Mouse (Mus musculus) neural tube, embryonic 11.5 days (tissue): ENCODE data around the gene Dpy30. TPM values are rescaled to one million over a fixed set of nuclear protein-coding genes. Genes with fewer than 3 reads are reported as not detected.
"Not testable (repeated sequence)": the region's sequence is repeated elsewhere in the genome, so short reads cannot be mapped to it uniquely, and the experiment has no call there.

Source experiments
- ATAC-seq: fragments of 200-750 bp; cut with Nextera tagmentation; 2 replicates; pipeline ENCODE4 v1.8.0; 2017; ENCODE audit warnings: moderate number of reproducible peaks, mild to moderate bottlenecking, moderate TSS enrichment, moderate library complexity; ENCODE audit not compliant: insufficient read depth, low FRiP score, low TSS enrichment
- DNase-seq: peaks from one replicate; pipeline ENCODE4 v3.0.0-alpha.2; 2015; ENCODE audit warnings: low spot score
- H3K27ac ChIP-seq: fragments of 300-500 bp; sonication (generic); 2 replicates; pipeline ENCODE4 v1.5.1; 2014; ENCODE audit warnings: low read depth, mild to moderate bottlenecking, low read length
- H3K27me3 ChIP-seq: fragments of 300-500 bp; sonication (generic); 2 replicates; pipeline ENCODE4 v1.6.1; 2014; ENCODE audit warnings: mild to moderate bottlenecking, low read length, mixed read lengths; ENCODE audit not compliant: control insufficient read depth, insufficient read depth
- H3K36me3 ChIP-seq: fragments of 300-500 bp; sonication (generic); 2 replicates; pipeline ENCODE4 v1.6.1; 2014; ENCODE audit warnings: mild to moderate bottlenecking, low read length, moderate library complexity, mixed read lengths; ENCODE audit not compliant: control insufficient read depth, insufficient read depth
- H3K4me1 ChIP-seq: fragments of 300-500 bp; sonication (generic); 2 replicates; pipeline ENCODE4 v1.6.1; 2014; ENCODE audit warnings: low read length, mixed read lengths; ENCODE audit not compliant: control insufficient read depth, insufficient read depth
- H3K4me2 ChIP-seq: fragments of 300-500 bp; sonication (generic); 2 replicates; pipeline ENCODE4 v1.6.1; 2014; ENCODE audit warnings: low read depth, mild to moderate bottlenecking, moderate library complexity
- H3K4me3 ChIP-seq: fragments of 300-500 bp; sonication (generic); 2 replicates; pipeline ENCODE4 v1.5.1; 2014; ENCODE audit warnings: low read depth, low read length
- H3K9ac ChIP-seq: fragments of 300-500 bp; sonication (generic); 2 replicates; pipeline ENCODE4 v1.6.1; 2014; ENCODE audit warnings: mild to moderate bottlenecking, low read length
- H3K9me3 ChIP-seq: fragments of 300-500 bp; sonication (generic); 2 replicates; pipeline ENCODE4 v1.6.1; 2016; ENCODE audit warnings: low read length; ENCODE audit not compliant: control insufficient read depth
- WGBS: fragments of 180-500 bp; shearing (Covaris S2); extraction: QIAGEN DNeasy Blood & Tissue Kit; methylation state at CpG from one replicate; pipeline ENCODE4 v1.1.7; 2014; 5-methylcytosine and 5-hydroxymethylcytosine counted together
- polyA plus RNA-seq: library from polyadenylated mRNA; unstranded; fragments of >200 nt; fragmentation: Nextera tagmentation; extraction: Ambion mirVana; gene quantifications from 2 replicates; pipeline ENCODE4 v1.2.1, GENCODE M21; 2014

Dpy30 gene
- polyA plus RNA-seq, 1 experiment from 2014 or later, result 227 TPM

DNA sequence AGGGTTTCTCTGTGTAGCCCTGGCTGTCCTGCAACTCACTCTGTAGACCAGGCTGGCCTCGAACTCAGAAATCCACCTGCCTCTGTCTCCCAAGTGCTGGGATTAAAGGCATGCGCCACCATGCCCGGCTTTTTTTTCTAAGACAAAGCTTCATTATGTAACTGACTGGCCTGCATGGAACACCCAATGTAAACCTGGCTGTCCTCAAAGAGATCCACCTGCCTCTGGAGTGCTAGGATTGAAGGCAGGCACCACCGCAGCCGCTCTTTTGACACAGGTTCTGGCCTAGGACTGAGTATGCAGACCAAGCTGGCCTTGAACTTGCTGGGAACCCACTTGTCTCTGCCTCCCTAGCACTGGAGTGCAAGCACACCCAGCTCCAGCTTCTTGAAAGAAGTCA lies 26.8 kb downstream of the Dpy30 start:
- H3K9me3 ChIP-seq, H3K27me3 ChIP-seq, ATAC-seq, H3K4me2 ChIP-seq, H3K36me3 ChIP-seq, H3K9ac ChIP-seq, H3K4me3 ChIP-seq, DNase-seq, H3K27ac ChIP-seq: not testable (repeated sequence)
- peaks cover 10% of the 10 kb centered on the region; the same call in 1 of the 2 replicates for H3K4me1 ChIP-seq
- 90% methylated on average over 5 of the region's 5 CpGs for WGBS

- DNase-seq, result no peak
- 50% methylated on average over 11 of the region's 11 CpGs for WGBS
- ATAC-seq, result no peak
- Histone ChIP-seq H3K4me1 (peaks cover 10% of the 10 kb centered on the region; the same call in 1 of the 2 replicates), H3K27me3 (no peaks in the 10 kb centered on the region), H3K9ac (peak overlapping the region; percentile 95; the same call in 1 of the 2 replicates), H3K27ac (peak overlapping the region; percentile 94; the same call in 1 of the 2 replicates), H3K9me3 (no peaks in the 10 kb centered on the region), H3K36me3 (peaks cover 2% of the 10 kb centered on the region), H3K4me2 (peak overlapping the region; percentile 77), H3K4me3 (peak overlapping the region; percentile 97)
Measured at GRCm38 (mm10) chr17:74296076-74296823, 27.5 kb downstream of the Dpy30 start.

DNA sequence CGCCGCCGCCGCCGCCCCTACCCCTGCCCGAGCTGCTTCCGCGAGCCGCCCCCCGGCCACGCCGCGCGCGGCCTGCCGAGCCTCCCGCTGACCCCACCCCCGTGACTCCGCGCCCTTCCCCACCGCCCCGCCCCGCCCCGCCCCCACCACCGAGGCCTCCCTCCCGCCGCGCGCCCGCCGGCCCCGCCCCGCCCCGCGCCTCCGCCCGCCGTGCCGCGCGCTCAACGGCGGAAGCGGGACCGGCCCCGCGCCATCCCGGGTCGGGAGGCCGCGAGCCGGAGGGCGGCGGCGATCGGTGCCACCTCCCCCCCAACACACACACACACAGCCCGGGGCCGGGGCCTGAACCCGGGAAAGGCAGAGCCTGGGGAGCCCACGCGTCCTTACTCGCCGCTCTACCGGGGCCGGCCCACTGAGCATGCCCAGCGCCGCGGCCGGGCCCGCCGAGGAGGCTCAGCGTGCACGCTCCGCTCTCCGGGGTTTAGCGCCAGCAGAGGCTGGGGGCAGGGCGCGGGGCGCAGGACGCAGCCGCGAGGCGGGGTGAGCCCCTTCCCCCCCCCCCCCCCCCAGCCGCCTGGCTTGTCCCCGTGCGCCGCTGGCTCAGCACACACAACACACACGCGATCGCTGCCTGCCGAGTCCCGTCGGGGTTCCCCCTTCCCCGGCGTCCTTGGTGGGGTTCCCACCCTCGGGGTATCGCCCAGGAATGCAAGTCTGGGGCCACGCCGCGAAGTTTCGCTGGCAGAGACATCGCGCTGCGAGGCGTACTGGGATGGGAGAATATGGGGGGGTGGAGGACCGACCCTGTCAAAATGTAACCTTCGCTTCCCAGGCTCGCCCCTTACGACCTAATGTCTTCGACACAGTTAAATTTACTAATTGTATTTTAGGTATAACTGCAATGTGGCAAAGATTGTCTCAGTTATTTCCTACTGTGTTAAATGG lies 28.4 kb downstream of the Dpy30 start, which contains the start of gene Memo1:
Gene Memo1 (minus strand): TSS at position 496 of the 945 bp plus-strand sequence.
- DNase-seq (peak; percentile 90), ATAC-seq (peak; percentile 89)
- no peaks in the 10 kb centered on the region for H3K9me3 ChIP-seq
- WGBS, result 0% methylated on average over 26 of the region's 110 CpGs
- H3K27me3 ChIP-seq, result no peaks in the 10 kb centered on the region
- peaks cover 10% of the 10 kb centered on the region; the same call in 1 of the 2 replicates for H3K4me1 ChIP-seq
- H3K9ac ChIP-seq, result peak within 1 kb of the TSS; percentile 95
- H3K4me3 ChIP-seq, result peak within 1 kb of the TSS; percentile 97
- peak within 1 kb of the TSS; percentile 94 for H3K27ac ChIP-seq
- peak within 1 kb of the TSS; percentile 77 for H3K4me2 ChIP-seq
- H3K36me3 ChIP-seq, result peaks cover 2% of the 10 kb centered on the region

DNA sequence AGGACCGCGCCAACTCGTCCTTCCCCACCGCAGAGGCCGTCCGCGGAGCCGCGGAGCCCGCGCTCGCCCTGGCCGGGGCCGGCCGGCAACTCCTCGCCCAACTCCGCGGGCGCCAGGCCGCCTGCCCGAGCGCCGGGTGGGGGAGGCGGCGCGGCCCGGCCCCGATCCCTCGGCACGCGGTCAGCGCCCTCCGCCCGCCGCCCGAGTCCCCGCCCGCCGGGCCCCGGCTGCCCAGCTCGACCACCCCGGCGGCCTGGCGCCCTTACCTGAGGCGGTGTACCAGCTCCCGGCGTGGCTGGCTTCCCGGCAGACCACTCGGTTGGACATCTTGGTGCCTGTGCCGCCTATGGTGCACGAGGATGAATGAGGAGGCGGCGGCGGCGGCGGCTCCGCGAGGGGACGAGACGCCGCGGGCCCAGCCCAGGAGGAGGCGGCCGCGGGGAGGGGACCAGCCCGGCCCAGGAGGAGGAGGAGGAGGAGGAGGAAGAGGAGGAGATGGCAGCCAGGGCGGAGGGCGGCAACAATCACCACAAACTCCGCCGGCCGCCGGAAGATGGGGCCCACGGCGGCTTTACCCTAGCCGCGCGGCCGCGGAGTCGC lies 29.2 kb downstream of the Dpy30 start:
- Histone ChIP-seq H3K9ac (peak overlapping the region; percentile 95), H3K4me3 (peak overlapping the region; percentile 97), H3K4me1 (peaks cover 10% of the 10 kb centered on the region; the same call in 1 of the 2 replicates), H3K36me3 (peaks cover 2% of the 10 kb centered on the region; the same call in 1 of the 2 replicates), H3K27ac (peak overlapping the region; percentile 94), H3K4me2 (peak overlapping the region; percentile 77), H3K27me3 (no peaks in the 10 kb centered on the region), H3K9me3 (no peaks in the 10 kb centered on the region)
- WGBS, result 0% methylated on average over 33 of the region's 80 CpGs
- ATAC-seq (peak; percentile 66), DNase-seq (peak; percentile 80)

DNA sequence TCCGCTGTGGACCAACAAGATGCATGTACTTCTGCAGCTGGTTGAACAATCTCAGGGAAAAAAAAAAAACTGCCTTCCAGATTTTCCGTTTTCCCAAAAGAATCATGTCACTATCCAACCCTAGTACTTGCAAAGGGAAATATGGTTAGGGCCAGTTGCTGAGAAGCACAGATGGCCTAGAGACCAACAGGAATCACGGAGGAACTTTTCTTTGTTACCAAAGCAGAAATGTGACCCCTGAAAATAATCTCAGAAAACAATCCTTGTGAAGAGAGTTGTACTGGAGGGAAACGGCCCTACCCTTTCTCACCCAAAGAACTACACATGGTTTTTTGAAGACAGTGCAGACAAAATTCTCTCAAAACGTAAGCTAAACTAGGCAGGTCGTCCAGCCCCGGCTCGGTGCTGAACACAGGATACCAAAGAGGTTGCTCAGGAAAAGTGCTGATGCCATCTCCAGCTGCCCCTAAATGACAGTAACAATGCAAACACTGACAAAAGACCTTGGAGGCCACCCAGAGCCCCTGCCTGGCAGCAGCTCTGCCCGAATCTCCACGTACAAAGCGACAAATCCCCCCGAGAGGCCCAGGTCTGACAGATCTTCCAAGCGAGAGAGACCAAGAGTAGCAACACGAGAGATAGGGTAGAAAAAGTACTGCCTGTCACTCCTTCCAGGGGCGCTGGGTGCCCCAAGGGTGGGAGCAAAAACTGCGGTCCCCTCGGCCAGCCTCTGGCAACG lies 29.9 kb downstream of the Dpy30 start:
- Histone ChIP-seq H3K27me3 (no peaks in the 10 kb centered on the region), H3K27ac (peak overlapping the region; percentile 94), H3K9me3 (no peaks in the 10 kb centered on the region), H3K4me3 (peak overlapping the region; percentile 97), H3K36me3 (no peaks in the 10 kb centered on the region), H3K4me1 (peaks cover 10% of the 10 kb centered on the region; the same call in 1 of the 2 replicates), H3K4me2 (peak overlapping the region; percentile 77), H3K9ac (peak overlapping the region; percentile 95)
- ATAC-seq (no peak), DNase-seq (peak; percentile 65)
- 2% methylated on average over 18 of the region's 18 CpGs for WGBS

GRCm38 (mm10) chr17:74291640-74292361 lies 31.9 kb downstream of the Dpy30 start:
- H3K4me3 ChIP-seq, result no peak overlapping the region
- H3K27me3 ChIP-seq, result no peaks in the 10 kb centered on the region
- no peak overlapping the region for H3K9ac ChIP-seq
- WGBS, result 85% methylated on average over 4 of the region's 4 CpGs
- DNase-seq (no peak), ATAC-seq (no peak)
- no peaks in the 10 kb centered on the region for H3K36me3 ChIP-seq
- no peaks in the 10 kb centered on the region for H3K9me3 ChIP-seq
- H3K27ac ChIP-seq, result no peak overlapping the region
- H3K4me2 ChIP-seq, result no peak overlapping the region
- H3K4me1 ChIP-seq, result peaks cover 10% of the 10 kb centered on the region; the same call in 1 of the 2 replicates

- Histone ChIP-seq H3K9ac (no peak overlapping the region), H3K27ac (no peak overlapping the region), H3K4me1 (peaks cover 6% of the 10 kb centered on the region; the same call in 1 of the 2 replicates), H3K9me3 (no peaks in the 10 kb centered on the region), H3K27me3 (no peaks in the 10 kb centered on the region), H3K36me3 (no peaks in the 10 kb centered on the region), H3K4me2 (no peak overlapping the region), H3K4me3 (no peak overlapping the region)
- DNase-seq (no peak), ATAC-seq (no peak)
Measured at GRCm38 (mm10) chr17:74290869-74291268, 32.9 kb downstream of the Dpy30 start.
